Mouse (Mus musculus) cerebellum, postnatal 25 days (tissue): ENCODE data around the gene Serpinf2.
"Not testable (repeated sequence)": the region's sequence is repeated elsewhere in the genome, so short reads cannot be mapped to it uniquely, and the experiment has no call there.

ENCODE experiments used
- DNase-seq, 2 experiments: peaks; one replicate each; pipeline ENCODE4 v3.0.0; 2021; ENCODE audit warnings: mixed read lengths in 2 of 2

Serpinf2 gene

DNA sequence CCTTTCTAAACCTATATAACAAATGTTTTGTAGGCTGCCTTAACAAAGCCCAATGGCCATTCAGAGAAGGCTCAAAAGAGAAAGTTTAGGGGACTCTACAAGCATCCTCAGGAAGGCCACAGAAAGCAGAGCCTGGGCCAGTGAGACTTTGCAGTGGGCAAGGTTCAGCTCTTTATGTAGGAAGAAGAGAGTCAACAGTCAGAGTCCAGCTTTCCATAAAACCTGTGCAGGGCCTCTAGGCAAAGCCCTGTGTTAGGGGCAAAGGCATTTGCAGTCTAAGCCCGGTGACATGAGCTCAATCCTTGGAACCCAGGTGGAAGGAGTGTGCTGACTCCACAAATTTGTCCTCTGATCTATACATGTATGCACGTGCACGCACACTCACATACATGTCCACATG, 14.9 kb downstream of the Serpinf2 start:
- DNase-seq: no peak

GRCm38 (mm10) chr11:75424033-75424432, 15.4 kb downstream of the Serpinf2 start:
- no peak for DNase-seq

DNA sequence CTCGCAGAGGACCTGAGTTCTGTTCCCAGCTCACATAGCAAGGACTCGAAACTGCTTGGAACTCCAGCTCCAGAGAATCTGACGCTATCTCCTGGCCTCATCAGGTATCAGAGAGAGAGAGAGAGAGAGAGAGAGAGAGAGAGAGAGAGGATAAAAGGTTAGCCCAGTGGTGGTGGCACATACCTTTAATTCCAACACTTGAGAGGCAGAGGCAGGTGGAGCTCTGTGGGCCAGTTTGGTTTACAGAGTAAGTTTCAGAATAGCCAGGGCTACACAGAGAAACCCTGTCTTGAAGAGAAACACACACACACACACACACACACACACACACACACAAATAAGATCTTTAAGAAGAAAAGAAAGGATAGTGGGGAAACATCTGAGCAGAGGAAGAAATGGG, 16.3 kb downstream of the Serpinf2 start:
- no peak for DNase-seq

DNA sequence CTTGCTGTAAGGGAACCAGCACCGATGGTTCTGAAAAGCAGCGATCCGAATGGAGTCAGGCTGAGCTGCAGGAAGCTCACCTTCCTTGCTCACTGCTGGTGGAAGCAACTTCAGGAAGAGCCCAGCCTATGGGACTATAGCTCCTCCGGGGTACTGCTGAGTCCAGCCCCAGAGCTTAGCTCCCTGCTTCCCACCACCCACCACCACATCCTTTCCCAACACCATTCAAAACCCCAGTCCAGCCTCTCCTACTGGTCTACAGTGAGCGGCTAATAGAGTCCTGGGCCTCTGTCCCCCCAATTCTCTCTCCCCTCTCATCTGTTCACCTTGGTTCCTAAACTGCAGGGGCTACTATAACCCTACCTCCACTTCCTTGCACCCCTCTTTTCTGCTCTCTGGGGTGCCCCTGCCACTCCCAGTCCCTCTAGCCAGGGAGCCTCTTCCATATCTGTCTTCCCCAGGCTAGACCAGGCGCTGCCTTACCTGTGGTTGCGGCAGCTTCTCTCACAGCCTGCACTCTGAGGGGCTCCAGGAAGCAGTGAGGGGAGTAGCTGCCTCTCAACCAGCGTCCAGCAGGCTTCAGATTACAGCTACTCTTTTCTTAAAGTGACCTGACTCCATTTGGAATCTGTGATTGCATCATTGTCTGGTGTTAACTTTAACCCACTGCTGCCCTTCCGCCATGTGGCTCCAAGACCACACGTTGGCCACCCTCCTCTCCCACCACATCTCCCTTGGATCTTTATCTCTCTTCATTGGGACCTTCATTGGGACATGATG, 17.2 kb downstream of the Serpinf2 start, which contains the start of gene Serpinf1:
Gene Serpinf1 (minus strand): TSS at position 689 of the 780 bp plus-strand sequence.
- DNase-seq: no peak

DNA sequence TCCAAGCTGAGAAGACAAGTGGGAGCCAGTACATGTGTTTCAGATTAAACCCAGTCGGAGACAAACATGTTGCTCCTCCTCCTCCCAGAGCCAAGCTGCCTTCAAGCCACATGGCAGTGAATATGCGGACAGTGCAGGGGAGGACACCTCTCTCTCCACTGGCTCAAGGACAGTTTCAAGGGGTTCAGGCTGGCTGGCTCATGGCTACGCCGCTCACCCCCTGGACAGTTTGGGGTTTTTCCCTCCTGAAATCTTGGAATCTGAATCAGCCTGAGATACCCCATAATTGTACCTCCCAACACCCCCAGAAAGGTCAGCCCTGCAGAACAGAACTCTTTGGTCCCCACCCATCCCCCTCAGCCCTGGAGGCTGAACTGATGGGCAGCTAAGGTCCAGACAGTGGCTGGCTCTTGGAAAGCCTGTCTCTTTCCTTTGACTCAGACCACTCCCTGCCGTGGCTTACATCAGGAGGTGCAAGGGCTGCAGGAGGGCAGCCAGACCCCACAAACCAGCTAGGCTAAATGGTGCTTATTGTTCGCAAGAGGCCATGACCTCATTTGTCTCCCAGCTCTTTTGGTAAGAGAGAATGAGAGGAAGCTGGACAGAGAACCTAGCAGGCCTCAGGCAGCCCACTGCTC, 17.9 kb downstream of the Serpinf2 start:
- no peak for DNase-seq

DNA sequence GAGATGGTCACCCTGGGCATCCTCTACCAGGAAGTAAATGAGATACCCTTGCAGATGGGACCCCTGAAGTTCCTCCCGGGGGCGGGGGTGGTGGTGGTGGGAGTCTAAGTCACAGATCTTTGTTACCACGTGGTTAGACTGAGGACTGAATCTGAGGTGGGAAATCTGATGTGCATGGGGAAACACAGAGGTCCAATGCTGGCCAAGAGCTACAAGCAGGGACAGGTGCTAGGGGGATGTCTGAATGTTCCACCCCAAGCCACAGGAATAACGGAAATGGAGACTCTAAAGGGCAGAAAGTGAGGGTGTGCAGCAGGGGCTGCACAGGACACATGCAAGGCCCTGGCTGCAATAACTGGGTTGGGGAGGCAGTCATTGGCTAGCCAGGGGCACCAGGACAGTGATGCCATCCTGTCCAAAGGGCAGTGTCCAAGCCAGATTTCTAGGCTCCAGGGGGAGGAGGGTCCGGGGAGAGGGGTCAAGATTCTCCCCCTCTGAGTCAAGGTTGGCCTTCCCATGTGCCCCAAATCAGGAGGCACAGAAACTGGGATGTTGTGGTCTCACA, 18.5 kb downstream of the Serpinf2 start:
- no peak for DNase-seq

DNA sequence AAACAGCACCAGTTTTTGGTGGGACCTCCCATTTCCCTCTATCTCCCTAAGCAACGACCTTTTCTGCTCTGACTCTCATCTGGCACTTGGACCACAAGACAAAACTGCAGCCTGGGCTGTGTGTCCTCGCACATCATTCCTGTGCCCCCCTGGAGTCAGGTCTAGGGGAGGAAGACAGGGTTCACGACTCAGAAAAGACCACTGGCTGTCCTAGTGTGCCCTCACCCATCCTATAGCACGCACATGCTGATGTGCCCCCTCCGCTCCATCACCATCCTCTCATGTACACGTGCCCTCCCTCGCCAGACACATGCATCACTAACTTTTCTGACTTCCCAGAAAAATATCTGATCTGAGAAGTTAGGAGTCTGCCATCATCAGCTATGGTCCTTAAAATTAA, 19.4 kb downstream of the Serpinf2 start:
- DNase-seq: no peak

DNA sequence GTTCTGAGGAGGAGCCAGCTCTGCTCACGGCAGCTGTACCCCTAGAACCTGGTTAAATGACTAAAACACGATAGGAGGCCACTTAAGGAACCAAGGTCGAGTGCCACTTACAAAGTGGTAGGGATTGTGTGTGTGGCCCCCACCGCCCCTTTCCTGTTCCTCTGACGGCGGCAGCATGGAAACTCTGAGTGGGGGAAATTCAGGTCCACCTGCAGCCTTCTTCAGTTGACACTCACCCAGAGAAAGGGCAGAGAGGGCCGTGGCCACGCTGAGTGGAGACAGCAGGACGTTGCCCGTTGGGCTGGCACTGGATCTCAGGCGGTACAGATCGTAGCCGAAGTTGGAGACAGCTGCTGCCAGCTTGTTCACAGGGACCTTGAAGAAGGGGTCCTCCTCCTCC, 23.4 kb downstream of the Serpinf2 start:
- no peak for DNase-seq

- no peak for DNase-seq
Observed at GRCm38 (mm10) chr11:75415096-75415495, 24.3 kb downstream of the Serpinf2 start.

- DNase-seq: no peak
Observed at GRCm38 (mm10) chr11:75410591-75410990, 28.8 kb downstream of the Serpinf2 start.

DNA sequence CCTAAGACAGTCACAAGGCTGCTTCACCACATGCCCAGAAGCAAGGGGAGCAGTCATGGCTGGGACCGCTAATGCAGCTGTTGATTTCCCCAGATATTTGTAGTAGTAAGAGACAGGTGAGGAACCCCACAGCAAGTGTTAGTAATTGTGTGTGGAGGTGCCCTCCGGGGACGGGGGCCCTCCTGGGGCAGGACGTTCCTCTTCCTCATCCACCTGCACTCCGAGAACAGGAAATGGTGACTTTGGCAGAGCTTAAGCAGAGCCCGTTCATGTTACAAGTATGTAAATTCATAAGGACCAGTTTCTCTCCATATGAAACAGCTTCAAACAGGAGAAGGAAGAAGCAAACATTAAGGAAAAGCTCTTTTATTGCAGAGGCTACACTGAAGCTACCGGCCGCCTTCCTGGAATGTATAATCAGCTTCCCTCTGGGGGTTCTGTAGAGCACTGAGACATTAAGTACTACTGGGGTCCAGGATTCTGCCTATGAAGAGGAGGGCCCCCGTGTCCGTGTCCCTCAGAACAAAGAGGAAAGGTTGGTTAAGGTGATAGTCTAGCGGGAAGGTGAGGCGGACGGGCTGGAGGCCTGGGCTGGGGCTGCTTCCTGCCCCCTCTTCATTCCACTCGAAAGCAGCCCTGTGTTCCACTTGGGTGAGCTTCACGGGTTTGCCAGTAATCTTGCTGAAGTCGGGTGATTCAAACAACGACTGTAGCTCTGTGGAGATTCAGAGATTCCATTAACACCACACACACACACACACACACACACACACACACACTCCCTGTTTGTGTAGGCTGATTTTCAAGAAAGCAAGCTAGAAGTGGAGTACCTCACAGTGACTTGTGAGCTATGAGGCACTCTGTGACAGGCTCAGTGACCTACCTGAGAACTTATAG, 29.5 kb downstream of the Serpinf2 start:
- DNase-seq: no peak

DNA sequence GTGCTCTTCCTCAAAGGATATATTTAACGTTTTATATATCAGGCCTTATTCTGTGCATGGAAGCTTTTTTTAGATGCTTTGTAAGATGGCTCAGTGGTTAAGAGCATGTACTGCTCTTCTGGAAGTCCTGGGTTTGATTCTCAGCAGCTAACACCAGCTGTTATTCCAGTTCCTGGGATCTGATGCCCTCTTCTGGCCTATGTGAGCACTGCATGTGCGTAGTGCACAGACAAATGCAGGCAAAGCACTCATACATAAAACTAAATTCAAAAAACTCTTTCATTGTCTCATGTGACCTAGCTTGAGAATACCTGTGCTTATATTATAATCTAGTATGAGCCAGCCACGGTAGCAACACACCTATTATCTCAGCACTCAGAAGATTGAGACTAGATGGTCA, 32.5 kb downstream of the Serpinf2 start:
- DNase-seq: peak; percentile 31 to 58

DNA sequence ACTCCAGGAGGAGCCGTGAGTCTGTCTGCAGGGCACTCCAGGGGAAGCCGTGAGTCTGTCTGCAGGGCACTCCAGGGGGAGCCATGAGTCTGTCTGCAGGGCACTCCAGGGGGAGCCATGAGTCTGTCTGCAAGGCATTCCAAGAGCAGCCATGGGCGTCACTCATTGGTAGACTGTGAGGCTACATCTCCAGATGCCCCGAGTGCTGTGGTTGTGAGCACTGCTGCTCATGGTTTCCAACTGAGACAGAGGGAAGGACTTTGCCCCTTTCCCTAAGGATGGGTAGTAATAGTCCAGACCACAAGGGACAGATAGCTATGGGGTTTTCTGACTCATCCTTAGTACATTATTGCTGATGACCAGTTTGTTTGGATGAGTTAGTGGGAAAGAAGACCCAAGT, 33.3 kb downstream of the Serpinf2 start:
- no peak for DNase-seq

- peak; percentile 31 to 43 for DNase-seq
Observed at GRCm38 (mm10) chr11:75404801-75405200, 34.6 kb downstream of the Serpinf2 start.

GRCm38 (mm10) chr11:75403301-75404052, 35.9 kb downstream of the Serpinf2 start:
- DNase-seq: no peak

DNA sequence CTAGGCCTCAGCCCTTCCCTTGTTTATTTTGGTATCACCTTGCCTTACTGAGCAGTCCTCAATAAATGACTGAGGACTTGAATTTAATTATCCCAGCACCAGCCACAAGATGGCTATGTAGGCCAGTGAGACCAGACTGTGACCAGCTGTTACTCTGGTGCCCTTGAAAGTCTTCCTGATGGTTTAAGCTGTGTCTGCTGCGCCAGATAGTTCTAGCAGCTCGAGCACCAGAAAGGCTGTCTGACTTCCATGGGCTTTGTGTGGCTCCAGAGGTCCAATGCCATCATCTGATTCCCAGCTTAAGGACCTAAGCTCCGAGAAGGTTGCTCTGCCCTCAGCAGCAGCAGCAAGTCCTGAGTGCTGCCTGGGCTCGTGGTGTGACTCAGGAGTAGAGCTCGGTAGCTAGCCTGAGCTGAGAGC, 37.1 kb downstream of the Serpinf2 start:
- peak; percentile 14 to 37 for DNase-seq

DNA sequence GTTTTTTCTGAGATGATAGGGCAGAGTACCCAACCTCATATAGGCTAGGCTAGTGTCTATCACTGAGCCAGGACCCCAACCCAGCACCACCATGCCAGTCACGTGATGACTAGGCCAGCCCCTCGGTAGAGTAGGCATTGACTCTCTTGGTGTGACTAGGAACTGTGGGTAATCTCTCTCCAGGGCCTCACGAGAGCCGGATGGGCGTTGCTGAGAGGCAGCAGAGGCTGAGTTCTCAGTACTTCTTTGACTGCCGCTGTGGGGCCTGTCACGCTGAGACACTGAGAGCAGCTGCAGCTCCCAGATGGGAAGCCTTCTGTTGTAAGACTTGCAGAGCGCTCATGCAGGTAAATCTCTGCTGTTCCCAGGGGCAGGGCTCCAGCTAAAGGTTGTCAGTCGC, 39.3 kb downstream of the Serpinf2 start:
- DNase-seq: peak; percentile 43 to 46

GRCm38 (mm10) chr11:75399411-75399841, 40.0 kb downstream of the Serpinf2 start:
- DNase-seq: peak; percentile 56 to 70

DNA sequence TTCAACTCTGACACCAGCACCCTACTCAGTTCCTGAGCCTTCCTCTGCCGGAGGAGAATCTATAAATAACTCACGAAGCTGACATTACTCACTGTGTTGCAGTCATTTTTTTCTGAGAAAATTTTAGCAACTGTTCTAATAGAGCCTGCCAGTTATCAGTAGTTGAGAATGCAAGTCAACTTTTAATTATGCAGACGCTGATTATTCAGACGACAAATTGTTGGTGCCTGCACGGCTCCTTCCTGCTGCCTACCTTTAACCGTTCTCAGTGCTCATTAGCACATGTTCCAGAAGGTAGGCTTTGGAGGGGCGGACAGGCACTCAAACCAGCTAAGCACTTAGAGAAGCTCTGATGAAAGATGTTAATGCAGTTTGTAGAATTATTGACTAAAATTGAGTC, 41.9 kb downstream of the Serpinf2 start:
- no peak for DNase-seq

DNA sequence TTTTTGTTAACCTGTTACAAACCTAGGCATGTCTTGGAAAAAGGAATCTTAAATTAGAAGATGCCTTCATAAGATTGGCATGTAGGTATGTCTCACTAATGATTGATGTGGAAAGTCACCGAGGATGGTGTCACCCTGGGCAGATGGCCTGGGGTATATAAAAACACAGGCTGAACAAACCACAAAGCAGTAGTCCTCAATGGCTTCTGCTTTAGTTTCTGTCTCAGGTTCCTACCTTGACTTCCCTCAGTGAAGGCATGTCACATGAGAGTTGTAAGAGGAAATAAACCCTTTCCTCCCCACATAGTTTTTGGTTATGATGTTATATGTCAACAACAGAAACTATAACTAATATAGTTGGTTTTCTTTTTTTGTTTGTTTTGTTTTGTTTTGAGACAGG, 43.8 kb downstream of the Serpinf2 start:
- DNase-seq: no peak

DNA sequence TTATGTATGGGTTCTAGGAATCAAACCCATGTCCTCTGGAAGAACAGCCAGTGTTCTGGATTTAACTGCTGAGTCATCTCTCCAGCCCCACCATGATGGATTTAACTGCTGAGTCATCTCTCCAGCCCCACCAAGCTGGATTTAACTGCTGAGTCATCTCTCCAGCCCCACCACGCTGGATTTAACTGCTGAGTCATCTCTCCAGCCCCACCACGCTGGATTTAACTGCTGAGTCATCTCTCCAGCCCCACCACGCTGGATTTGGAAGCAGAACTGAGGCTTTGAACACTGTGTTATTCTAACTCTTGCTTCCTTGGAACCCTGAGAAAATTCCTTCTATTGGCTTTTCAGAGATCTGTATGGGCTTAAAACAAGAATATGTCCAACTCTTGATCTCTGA, 55.9 kb downstream of the Serpinf2 start:
- DNase-seq: not testable (repeated sequence)
